Mouse (Mus musculus): Measurements from ENCODE around the gene Cdh10. TPM values are rescaled to one million over a fixed set of nuclear protein-coding genes. Genes with fewer than 3 reads are reported as not detected.

Cdh10 gene
- polyA plus RNA-seq, 1 experiment from 2014 or later: 1.5 TPM

- ATAC-seq (ENCODE audit: insufficient read depth, low FRiP score, low read depth): no peak
- H3K4me3 ChIP-seq (replicated peaks): no peak overlapping the region
- H3K9ac ChIP-seq: no peak overlapping the region
- no peak overlapping the region for H3K27ac ChIP-seq
- H3K9me3 ChIP-seq: no peaks in the 10 kb centered on the region
- H3K36me3 ChIP-seq: no peaks in the 10 kb centered on the region
- H3K4me2 ChIP-seq: no peak overlapping the region
- no peaks in the 10 kb centered on the region for H3K27me3 ChIP-seq (replicated peaks)
- no peaks in the 10 kb centered on the region for H3K4me1 ChIP-seq
Observed at GRCm38 (mm10) chr15:18993512-18993911, 174.8 kb downstream of the Cdh10 start.

DNA sequence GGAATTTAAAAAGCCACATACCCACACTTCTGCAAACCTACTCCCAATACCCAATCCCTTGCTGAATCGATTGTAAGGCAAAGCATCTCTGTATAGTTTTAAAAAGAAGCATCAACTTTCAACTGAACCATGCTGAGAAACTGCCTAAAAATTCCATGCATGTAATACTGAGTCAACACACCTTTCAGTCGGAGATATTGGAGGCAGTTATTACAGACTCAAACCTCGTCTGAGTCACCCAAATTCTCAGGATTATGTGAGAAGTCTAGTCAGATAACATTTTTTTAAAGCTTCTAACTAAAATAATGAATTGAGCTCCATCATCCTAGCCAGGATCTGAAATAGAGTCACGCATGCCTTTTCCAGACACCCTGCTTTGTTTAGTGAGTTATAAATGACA is 175.5 kb downstream of the Cdh10 start:
- WGBS: 68% methylated on average over 4 of the region's 4 CpGs
- no peaks in the 10 kb centered on the region for H3K9me3 ChIP-seq
- H3K4me3 ChIP-seq (replicated peaks): no peak overlapping the region
- ATAC-seq (ENCODE audit: insufficient read depth, low FRiP score, low read depth): no peak
- no peaks in the 10 kb centered on the region for H3K27me3 ChIP-seq (replicated peaks)
- H3K9ac ChIP-seq: no peak overlapping the region
- no peaks in the 10 kb centered on the region for H3K4me1 ChIP-seq
- no peak overlapping the region for H3K27ac ChIP-seq
- no peak overlapping the region for H3K4me2 ChIP-seq
- H3K36me3 ChIP-seq: no peaks in the 10 kb centered on the region

GRCm38 (mm10) chr15:19010829-19011228 is 192.1 kb downstream of the Cdh10 start:
- Histone ChIP-seq H3K27ac (no peak overlapping the region), H3K9me3 (no peaks in the 10 kb centered on the region), H3K27me3 (replicated peaks) (no peaks in the 10 kb centered on the region), H3K4me3 (replicated peaks) (no peak overlapping the region), H3K4me2 (no peak overlapping the region), H3K9ac (no peak overlapping the region), H3K36me3 (no peaks in the 10 kb centered on the region), H3K4me1 (no peaks in the 10 kb centered on the region)
- ATAC-seq (ENCODE audit: insufficient read depth, low FRiP score, low read depth): no peak
- 88% methylated on average over 10 of the region's 10 CpGs for WGBS

- ATAC-seq (ENCODE audit: insufficient read depth, low FRiP score, low read depth): no peak
- Histone ChIP-seq H3K27ac (no peak overlapping the region), H3K4me2 (no peak overlapping the region), H3K27me3 (replicated peaks) (no peaks in the 10 kb centered on the region), H3K9ac (no peak overlapping the region), H3K36me3 (no peaks in the 10 kb centered on the region), H3K4me3 (replicated peaks) (no peak overlapping the region), H3K9me3 (no peaks in the 10 kb centered on the region), H3K4me1 (no peaks in the 10 kb centered on the region)
- 65% methylated on average over 3 of the region's 3 CpGs for WGBS
Observed at GRCm38 (mm10) chr15:19032983-19033382, 214.2 kb downstream of the Cdh10 start.

- WGBS: 78% methylated on average over 1 of the region's 1 CpGs
- H3K4me2 ChIP-seq: no peak overlapping the region
- no peaks in the 10 kb centered on the region for H3K9me3 ChIP-seq
- H3K4me3 ChIP-seq (replicated peaks): no peak overlapping the region
- no peak overlapping the region for H3K9ac ChIP-seq
- H3K36me3 ChIP-seq: no peaks in the 10 kb centered on the region
- no peaks in the 10 kb centered on the region for H3K4me1 ChIP-seq
- no peak overlapping the region for H3K27ac ChIP-seq
- H3K27me3 ChIP-seq (replicated peaks): no peaks in the 10 kb centered on the region
- no peak for ATAC-seq (ENCODE audit: insufficient read depth, low FRiP score, low read depth)
Observed at GRCm38 (mm10) chr15:19040077-19040476, 221.3 kb downstream of the Cdh10 start.
